Mouse (Mus musculus) cerebellum, adult 9-11 months (tissue): Measurements from ENCODE around the gene Coq10b.
"Not testable (repeated sequence)": the region's sequence is repeated elsewhere in the genome, so short reads cannot be mapped to it uniquely, and the experiment has no call there.

Experiments
- DNase-seq: peaks from one replicate; pipeline ENCODE4 v3.0.0; 2022

Gene Coq10b

DNA sequence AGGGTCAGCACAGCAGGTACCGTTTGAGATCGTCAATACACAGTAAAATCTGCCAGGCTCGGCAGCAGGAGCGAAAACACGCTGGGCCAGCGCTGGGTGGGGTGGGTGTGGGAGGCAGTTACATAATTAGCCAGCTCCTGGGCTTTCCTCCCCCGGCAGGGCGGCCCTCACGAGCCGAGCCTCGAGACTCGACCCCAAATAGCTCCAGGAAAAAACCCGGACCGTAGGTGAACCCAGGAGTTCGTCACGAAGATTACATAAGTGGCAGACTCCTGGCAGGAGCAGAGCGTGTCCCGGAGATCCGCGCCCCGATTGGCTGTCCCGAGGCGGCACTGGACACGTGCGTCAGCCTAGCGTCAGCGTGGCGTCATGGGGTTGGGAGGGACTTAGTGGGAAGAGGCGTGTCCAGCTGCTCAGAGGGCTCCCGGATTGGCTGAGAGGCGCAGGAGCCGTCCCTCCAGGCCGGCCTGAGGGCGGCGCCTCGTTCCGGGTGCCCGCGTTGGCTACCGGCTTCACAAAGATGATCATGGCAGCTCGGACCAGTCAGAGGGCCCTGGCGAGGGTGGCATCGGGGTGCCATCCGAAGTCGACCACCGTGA lies at the start of gene Coq10b:
Gene Coq10b, plus strand, starts transcription at position 416 of the 599 bp plus-strand sequence.
- peak; percentile 100 for DNase-seq

DNA sequence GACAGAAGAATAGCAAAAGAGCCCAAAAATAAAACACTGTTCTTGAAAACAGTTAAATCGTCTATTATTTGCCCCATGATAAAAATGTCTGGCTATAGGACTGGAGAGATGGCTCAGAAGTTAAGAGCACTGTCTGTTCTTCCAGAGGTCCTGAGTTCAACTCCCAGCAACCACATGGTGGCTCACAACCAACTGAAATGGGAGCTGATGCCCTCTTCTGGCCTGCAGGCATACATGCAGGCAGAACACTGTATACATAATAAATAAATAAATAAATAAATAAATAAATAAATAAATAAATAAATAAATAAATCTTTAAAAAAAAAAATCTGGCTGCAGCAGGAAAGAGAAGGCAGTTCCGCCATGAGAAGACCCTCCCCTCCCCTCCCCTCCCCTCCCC lies 44.3 kb upstream of the Coq10b start:
- DNase-seq: not testable (repeated sequence)

DNA sequence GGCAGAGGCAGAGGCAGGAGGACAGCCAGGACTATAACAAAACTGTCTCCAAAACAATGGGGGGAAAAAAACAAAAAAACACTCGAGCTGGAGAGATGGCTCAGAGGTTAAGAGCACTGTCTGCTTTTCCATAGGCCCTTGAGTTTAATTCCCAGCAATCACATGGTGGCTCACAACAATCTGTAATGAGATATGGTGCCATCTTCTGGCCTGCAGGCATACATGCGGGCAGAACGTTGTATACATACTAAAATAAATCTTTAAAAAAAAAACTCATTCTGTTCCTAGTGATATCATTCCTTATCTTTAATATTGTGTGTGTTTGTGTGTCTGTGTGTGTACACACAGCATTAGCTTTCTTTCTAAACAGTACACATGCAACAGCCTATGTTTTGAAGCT lies 40.1 kb upstream of the Coq10b start:
- DNase-seq: no peak

DNA sequence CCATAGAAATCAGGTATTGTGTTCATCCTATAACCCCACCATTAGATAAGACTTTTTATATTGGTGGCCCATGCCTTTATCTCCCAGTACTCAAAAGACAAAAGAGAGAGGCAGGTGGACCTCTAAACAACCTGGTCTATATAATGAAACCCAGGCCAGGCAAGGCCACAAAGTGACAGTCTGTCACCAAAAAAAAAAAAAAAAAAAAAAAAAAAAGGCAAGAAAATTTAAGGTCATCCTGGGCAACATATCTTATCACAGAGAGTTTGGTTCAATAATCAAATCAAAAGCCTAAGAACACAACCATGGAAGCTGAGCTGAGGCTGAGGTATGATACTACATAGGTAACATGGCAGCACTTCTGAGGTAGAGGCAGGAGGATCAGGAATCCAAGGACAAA lies 30.7 kb upstream of the Coq10b start:
- DNase-seq: no peak

DNA sequence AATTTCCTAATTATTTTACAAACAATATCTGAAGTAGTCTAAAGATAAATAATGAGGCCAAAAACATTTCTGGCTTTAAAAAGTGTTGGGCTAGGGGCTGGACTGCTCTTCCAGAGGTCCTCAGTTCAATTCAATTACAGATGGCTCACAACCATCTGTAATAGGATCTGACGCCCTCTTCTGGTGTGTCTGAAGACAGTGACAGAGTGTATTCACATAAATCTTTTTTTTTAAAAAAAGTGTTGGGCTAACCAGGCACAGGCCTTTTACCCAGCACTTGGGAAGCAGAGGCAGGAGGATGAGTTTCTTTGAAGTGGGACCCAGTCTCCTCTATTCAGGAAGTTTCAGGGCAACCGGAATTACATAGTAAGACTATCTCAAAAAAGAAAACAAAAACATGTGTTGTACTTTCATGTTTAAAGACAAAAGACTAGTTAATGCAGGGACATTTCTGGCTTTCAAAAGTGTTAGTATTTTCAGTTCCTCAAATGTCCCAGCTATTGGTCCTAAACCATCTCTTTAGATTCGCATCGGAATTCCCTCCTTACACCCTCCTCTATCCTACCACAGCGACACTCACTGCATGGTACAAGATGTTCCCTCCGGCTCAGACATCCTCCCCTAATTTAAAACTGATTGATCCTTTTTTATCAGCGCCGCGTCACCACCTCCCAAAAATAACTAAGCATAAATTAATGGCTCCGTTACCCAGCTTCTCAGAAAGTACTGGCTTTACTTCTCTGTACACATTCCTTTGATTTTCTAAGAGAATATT lies 26.7 kb upstream of the Coq10b start:
- no peak for DNase-seq

DNA sequence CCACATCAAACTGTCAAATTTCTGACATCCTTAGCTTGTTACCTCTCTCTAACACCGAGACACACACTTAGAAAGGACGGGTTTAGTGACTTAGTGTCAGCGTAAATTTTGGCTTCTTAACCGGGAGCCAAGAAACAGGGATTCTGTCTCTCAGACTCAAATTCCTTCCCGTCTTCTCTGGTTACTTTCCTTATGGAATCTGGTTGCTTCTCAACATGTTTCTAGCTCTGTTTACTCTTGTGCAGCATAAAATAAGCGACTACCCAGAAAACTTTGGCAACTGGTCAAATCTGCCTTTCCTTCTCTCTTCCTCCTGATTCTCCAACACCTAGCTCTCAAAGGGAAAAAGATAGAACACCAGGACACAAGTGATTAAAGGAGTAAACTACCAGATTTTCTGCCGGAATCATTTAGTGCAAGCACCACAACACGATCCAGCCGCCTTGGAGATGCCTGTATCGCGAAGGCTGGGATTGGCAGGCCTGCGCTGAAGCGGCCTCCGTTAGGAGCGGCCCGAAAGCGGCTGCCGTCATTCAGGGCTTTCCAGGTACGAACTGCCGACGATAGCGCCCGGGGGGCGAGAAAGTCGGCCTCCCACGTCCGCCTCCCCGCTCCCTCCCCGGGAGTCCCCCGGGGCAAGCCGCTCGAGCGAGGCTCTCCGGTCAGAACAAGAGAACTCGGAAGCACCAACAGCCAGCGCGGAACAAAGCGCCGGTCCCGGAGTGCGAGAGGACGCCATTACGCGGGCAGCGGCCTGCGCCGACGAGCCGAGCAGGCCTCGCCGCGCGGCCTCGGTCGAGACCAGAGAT lies 25.9 kb upstream of the Coq10b start:
- no peak for DNase-seq

DNA sequence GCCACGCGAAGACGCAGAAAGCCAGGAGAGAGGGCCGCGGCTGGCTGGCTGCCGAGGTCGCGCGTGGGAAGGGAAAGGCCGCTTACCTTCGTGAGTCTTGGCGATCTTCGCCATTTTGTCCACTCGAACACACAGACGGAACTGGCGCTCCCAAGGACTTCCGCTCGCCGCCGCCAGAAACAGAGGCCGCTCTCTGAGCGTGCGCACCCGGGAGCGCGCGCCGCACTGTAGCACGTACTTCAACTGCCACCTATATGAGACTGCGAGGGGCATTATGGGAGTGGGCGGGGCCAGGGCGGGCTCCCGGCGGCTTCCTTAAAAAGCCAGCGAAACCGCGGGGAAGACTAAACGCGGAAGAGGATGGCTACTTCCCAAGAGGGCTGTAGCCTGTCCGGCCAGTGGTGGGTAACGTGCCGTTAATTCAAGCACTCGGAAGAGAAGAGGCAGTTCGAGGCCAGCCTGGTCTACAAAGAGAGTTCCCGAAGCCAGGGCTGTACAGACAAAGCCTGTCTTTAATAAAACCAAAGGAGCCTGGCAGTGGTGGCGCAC lies 25.2 kb upstream of the Coq10b start, which contains the start of gene Sf3b1:
Gene Sf3b1, minus strand, starts transcription at position 229 of the 549 bp plus-strand sequence.
- peak; percentile 97 for DNase-seq

DNA sequence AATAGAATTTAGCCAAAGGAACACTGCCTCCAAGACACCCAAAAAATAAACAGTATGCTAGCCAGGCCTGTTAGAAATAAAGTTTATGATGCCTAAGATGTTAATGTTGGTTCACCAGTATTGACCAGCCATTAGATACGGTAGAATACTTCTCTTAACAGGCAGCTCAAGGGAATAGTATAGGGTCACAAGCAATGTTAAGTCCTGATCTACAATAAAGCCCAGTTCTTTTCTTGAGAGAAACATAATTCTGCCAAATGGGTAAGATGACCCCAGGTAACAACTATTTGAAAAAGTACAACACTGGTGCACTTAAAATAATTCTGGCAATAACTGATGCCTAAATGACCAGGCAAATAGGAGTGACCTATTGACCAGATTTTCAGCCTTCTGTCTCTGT lies 24.6 kb upstream of the Coq10b start:
- no peak for DNase-seq

DNA sequence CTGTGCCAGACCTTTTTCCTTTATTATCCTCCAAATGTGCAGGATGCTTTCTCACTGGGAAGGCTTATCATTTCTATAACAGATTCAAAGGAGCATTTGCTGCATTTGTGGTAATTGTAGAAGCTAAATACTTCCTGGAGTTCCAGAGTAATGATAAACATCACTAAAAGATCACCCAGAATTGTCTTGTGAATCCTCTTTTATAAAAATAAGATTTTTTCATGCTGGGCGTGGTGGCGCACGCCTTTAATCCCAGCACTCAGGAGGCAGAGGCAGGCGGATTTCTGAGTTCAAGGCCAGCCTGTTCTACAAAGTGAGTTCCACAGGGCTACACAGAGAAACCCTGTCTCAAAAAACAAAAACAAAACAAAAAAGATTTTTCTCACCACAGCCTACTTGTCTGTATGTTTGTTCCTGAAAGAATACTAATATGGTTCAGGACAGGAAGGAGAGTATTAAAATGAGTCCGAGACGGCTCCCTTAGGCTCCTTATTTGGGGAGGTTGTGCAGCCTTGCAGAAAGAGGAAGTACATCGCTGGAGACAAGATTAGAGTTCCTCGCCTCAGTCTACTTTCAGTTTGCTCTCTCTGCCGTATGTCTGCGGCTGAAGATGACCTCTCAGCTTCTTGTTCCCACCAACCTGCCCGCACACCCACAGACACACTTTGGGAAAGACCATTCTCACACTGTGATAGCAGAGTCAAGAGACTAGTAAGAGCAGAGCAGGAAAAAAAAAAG lies 23.9 kb upstream of the Coq10b start:
- DNase-seq: no peak

DNA sequence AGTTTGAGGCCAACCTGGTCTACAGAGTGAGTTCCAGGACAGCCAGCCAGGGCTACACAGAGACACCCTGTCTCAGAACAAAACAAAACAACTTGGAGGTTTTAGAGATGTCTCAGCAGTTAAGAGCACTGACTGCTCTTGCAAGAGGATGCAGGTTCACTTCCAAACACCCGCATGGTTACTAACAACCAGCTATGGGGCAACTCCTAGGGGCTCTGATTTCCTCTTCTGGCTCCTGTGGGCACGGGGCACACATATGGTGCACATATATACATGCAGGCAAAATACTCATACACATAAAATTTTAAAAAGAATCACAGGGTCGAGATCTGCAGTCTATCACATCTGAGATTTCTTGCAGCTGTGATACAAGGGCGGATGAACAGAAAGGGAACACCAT lies 23.1 kb upstream of the Coq10b start:
- no peak for DNase-seq

DNA sequence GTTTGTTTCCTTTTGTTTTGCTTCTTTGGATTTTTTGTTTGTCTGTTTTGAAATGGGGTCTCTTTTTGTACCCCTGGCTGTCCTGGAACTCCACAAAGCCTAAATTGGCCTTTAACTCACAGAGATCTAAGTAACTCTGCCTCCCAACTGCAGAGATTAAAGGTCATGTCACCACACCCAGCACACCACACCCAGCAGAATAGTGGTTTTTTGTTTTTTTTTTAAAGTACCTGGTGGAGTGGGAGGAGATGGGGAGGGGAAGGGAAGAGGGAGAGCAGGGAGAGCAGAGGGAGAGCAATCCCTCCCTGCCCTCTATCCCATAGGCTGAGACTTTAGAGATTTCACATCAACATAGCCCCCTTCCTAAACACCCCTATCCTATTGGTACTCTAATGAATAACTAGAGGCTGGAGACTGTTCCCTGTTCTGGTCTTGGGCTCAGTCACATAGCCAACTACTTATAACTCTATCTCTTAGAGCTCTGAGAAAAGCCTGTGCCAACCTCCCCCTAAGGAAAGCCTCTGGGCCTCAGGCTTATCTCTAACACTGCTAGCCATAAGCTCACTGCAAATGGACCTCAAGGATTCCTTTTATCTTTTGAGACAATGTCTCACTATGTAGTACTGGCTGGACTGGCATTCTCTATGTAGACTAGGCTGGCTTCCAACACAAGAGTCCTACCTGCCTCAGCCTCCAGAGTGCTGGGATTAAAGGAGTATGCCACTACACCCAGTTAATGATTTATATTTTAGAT lies 21.4 kb upstream of the Coq10b start:
- DNase-seq: no peak

DNA sequence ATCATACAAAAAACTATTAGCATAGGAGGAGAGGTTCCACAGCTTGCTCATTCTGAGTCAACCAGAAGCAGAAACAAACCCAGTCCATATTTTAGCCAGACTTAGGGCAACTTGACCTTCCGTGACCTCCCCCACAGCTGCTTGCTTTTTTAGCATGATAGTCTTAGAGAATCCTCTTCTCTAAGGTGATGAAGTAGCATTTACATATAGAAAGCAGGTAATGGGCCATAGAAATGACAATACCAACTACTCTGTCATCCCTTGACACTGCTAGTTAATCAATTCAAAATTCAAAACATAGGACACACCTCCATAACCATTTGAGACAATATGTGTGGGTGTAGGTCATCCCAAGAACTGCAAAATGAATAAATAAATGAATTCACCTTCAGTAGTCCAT lies 12.6 kb upstream of the Coq10b start:
- no peak for DNase-seq

DNA sequence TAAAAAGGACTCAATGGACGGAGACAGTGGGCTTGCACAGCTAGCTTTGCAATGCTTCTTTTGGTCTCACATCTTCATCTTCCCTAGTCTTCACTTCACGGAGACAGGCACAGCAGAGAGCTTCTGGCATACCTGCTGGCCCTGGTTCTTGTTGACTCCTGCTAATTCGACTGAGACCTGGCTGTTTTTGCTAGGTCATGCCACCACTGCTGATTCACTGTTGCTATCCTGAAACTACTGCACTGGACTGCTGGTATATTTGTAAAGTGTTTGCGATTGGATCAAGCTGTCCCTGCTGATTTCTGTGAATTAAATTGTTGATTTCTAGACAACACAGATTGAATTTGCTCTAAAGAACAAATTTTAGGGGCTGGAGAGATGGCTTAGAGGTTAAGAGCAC lies 10.9 kb upstream of the Coq10b start:
- no peak for DNase-seq

DNA sequence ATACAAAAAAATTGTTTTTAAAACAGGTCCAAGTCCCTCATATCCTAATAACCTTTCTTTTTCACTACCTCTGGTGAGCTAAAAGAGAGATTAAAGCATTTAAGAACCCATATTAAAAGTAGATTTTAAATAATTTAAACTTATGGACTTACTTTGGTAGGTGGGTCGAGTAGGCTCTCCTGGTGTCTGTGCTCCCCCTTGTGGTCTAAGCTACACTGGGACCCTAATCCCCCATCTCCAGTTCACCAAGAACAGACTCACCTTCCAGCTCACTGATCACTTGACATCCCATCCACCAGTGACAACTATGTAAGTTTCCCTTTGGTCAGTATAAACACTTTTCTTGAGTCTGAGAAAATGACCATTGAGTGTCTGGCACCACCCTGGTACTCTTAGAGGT lies 10.3 kb upstream of the Coq10b start:
- no peak for DNase-seq

DNA sequence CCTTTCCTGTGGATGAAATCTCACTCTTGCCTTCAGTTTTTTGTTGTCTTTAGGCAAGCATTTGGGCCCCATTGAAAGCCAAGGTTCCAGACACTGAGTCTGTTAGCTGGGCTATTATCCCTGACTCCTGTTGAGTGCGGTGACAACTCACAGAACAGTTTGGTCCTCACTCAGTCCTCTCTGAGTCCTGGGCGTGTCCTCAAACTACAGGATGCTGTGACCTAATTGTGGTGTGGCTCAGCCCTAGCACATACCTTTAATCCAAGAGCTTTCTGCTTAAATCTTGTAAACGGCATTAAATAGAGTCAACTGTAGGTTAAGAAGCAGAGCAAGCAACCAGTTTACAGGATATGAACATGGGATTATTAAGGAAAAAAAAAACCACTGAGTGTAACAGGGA lies 9.4 kb upstream of the Coq10b start:
- no peak for DNase-seq

DNA sequence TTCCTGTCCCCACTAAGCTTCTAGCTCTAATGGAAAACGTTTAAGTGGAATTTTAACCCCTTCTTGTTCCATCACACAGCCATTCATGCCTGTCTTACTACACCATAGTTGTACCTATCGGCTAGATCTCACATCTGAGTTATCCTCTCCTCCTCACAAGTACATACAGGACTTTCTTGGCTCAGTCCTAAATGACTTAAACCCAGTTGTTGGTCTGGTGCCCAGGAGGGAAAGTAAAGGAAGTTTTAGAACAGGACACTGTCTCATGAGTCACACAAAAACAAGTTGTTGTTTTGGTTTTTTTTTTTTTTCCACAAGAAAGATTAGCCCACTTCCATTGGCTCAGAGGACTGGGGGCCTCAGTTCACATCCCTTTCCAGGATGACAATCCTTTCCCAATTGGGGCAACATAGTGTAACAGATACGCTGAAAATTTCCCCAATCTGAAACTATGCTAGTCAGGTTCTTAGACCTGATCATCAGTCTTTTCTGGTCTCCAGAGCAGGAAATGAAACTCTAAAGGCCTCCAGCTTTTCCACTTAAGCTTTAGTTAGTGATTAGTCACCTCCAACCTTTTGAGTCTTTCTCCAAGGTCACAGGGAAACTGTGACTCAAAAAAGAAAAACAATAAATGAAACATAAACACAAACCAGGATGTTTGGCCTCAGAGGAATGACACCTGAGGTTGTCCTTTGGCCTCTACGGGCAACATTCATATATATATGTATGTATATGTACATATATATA lies 3.6 kb upstream of the Coq10b start:
- no peak for DNase-seq

DNA sequence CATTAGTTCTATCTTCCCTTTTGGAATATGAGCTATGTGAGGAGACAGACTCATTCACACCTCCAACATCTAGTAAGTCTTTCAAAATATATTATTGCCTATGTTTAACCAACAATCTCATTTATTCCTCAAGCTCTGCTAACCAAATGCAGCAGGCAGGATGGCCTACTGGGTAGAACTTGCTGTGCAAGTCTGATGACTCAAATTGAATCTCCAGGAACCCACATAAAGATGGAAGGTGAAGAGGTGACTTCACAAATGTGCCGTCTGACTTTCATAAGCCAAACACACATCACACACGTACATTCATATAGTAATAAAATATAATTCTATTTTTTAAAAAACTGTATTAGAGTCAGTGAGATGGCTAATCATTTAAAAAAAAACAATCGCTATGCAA lies 899 bp upstream of the Coq10b start:
- DNase-seq: no peak

DNA sequence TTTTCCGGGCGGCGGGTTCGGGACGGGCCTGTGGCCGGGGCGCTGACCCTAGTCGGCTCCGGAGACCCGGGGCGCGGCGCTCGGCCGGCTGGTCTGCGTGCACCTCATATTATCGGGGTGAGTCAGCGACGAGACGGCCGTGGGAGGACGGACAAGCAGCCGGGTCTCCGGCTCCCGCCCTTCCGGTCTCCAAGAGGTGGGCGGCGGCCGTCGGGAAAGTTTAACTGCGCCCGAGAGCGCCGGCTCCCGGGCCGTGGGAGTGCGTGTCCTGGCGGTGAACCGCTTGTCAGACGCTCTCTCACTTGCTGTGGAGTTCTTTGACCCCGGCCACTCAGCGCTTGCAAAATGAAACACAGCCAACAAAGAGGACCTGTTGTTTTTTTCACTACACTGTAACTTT lies 435 bp downstream of the Coq10b start:
- DNase-seq: no peak

DNA sequence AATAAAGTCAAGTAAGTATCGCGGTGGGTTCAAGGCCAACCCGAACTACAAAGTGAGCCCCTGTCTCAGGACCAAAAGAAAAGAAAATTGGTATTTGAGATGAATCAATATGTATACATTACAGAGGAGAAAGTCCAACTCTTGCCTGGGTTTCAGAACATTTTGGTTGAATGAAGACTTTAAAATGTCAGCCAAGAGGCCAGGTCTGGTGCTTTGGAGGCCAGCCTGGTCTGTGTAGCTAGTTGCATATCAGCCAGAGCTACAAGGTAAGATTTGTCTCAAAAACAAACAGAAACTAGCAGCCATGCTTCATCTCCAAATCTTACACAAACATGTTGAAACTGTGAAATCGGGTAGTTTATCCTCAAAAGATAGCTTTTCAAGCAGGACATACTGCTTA lies 1.0 kb downstream of the Coq10b start:
- no peak for DNase-seq

DNA sequence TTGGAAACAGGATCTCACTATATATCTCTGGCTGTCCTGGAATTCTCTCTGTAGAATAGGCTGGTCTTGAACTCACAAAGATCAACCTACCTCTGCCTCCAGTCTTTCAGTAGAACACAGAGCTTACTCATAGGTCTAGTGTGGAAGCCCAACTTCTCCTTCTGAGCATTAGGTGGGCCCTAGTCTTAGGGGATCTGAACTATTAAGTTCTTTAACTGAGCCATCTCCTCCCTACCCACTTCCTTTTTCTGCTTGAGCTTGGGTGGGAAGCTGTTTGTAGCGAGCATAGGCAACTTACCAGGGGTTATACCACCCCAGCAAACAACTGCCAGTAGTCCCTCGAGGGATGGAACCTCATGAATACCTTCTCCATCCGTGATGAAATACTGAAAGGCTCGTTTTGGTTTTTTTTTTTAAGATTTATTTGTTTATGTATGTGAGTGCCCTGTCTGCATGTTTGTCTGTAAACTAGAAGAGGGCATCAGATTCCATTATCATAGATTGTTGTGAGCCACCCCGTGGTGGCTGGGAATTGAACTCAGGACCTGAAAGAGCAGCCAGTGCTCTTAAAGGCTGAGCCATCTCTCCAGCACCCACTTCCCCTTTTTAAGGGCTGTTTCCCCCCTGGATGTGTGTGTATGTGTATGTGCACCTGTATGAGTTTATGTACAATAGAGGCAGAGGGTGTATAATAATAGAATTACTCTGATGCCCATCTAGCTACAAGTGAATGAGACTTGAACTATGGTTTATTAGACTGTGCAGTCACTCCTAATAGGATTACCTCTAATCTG lies 2.9 kb downstream of the Coq10b start:
- DNase-seq: no peak
